Mouse (Mus musculus): ENCODE measurements at regions not wholly inside any gene's neighbourhood (a gene's known extent, or its start where the extent isn't known, plus 50 kb on each side); places are given as distances from the start of the nearest gene placed in this dataset.
A peak's percentile ranks its signal among the peaks of the same experiment; 100 is the strongest.

DNA sequence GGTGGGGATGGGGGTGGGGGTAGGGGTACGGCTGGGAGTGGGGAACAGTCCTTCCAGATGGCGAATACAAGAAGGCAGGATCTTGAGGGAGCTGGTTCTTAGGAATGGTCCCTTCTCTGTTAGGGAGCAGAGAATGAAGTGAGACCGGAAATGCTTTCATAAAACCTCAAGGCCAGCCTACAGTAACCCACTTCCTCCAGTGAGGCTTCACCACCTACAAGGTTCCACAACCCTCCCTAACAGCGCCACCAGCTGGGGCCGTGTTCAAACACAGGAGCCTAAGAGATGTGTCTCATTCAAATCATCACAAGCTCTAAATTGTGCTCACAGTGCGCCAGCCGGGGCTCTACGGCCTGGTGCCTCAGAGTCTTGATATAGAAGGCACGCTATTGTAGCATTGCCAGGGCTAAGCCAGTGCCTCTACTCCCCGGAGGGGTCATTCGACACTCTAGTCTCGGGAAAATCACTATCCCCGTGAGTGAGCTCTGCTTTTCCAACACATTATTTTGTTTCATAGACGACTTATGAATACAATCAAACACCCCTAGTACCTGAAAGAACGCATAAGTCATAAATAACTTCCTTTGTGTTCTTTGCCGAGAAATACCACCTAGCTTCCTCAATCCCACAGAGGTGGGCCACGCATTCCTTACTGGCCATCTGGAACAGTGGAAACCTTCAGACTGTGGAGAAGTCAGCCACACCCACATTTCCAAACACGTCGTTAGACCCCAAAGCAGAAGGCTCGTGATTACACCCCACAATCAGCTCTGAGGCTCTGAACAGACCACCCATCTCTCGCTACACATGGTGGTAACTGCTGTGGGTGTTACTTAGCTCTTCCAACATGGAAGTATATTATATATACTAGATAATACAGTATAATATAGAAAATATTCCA lies 209.3 kb upstream of the Tgfbr2 start:
- H3K9me3 ChIP-seq: no peaks in the 10 kb centered on the region
- H3K4me1 ChIP-seq: peaks cover 45% of the 10 kb centered on the region
- H3K27ac ChIP-seq: peak overlapping the region; percentile 99
- peak; percentile 83 for ATAC-seq (ENCODE audit: low FRiP score, low read depth)
- peak overlapping the region; percentile 32 for H3K4me3 ChIP-seq
- 19% methylated on average over 21 of the region's 21 CpGs for WGBS
- peak overlapping the region; percentile 54; the same call in 1 of the 2 replicates for H3K9ac ChIP-seq
- H3K4me2 ChIP-seq (replicated peaks): peak overlapping the region; percentile 63
- no peaks in the 10 kb centered on the region for H3K27me3 ChIP-seq
- H3K36me3 ChIP-seq: no peaks in the 10 kb centered on the region

DNA sequence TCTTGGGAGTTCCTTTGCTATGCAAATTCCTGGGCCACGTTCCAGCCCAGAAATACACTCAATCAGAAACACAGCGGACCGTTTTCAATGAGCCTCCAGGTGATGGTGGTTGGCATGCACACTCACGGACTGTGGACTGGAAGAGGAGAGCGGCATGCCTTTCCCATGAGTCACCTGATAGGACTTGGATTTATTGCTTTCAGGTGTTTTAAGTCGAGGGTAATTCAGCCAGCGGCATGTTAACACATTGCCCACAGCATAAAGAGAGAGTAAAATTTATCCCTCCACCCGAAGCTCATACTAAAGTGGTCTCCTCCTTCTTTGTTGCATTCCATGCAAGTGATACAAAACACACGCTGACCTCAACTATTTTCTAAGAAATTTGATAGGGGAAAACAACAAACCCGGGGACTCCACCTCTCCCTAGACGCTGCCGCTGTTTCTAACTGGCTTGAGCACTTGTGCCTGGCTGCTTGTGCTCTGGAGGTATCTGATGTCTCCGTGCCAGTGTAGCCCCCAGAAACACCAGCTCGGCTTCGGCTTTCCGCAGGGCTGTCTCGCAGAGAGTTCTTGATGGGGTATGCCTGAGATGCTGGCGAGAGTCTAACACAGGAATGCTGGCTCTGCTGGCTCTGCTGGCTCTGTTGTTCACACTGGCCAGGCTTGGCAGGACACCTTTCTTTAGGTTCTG lies 208.4 kb upstream of the Tgfbr2 start:
- Histone ChIP-seq H3K27me3 (no peaks in the 10 kb centered on the region), H3K4me2 (replicated peaks) (peak overlapping the region; percentile 63), H3K36me3 (no peaks in the 10 kb centered on the region), H3K4me1 (peaks cover 39% of the 10 kb centered on the region), H3K9ac (peak overlapping the region; percentile 54), H3K27ac (peak overlapping the region; percentile 99), H3K9me3 (no peaks in the 10 kb centered on the region), H3K4me3 (peak overlapping the region; percentile 32)
- WGBS: 4% methylated on average over 18 of the region's 18 CpGs
- peak; percentile 78 for ATAC-seq (ENCODE audit: low FRiP score, low read depth)

DNA sequence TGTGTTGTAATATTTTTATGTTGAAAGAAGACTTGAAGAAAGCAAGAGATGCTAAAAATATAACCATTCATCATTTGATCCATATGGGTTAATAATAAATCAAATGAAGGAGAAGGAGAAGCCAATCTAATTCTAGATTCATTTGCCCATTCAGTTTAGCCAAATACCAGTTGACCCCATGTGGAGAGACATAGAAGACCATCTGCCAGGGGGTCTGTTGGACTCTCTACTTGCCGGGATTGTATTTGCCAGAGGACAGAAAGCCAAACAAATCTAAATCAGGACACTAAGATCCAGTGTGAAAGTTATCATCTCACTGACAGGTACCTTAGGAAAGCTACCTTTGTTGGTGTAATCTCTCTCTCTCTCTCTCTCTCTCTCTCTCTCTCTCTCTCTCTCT lies 202.5 kb upstream of the Tgfbr2 start:
- ATAC-seq (ENCODE audit: low FRiP score, low read depth): no peak
- Histone ChIP-seq H3K36me3 (no peaks in the 10 kb centered on the region), H3K9ac (no peak overlapping the region), H3K9me3 (no peaks in the 10 kb centered on the region), H3K4me2 (replicated peaks) (no peak overlapping the region), H3K4me3 (no peak overlapping the region), H3K27ac (no peak overlapping the region), H3K27me3 (no peaks in the 10 kb centered on the region), H3K4me1 (peaks cover 29% of the 10 kb centered on the region)
- 93% methylated on average over 1 of the region's 1 CpGs for WGBS

DNA sequence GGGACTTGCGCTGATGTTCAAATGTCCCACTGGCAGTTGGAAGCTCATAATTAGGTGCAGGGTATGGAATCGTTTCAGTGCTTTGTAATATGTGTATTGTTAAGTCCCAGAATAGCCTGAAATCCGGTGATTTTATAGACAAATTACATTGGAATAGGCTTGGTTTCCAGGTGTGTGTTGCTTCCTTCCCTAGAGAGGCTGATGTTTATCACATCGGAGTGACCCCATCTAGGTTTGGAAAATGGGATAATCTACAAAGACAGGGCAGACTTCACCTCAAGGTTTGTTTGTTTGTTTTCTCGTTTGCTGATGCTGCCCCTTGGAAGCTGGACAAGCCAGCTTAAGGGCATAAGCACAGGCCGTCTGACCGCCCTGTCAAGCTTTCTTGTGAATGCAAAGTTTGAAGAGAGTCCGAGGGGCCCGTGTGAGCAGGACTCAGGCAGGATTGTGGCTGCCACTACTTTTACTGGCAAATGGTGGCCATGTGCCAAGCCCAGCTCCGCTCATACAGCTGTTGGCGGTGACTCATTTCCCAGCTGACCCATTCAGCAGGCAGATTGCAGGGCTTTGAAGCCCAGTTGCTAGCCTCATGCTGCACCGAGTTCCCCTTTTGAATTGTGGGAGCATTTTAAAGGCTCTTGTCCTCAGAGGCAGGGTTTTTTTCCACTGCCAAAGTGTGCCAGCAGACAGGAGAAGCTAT lies 200.6 kb upstream of the Tgfbr2 start:
- ATAC-seq (ENCODE audit: low FRiP score, low read depth): peak; percentile 93
- no peaks in the 10 kb centered on the region for H3K36me3 ChIP-seq
- H3K27ac ChIP-seq: peak overlapping the region; percentile 82
- no peaks in the 10 kb centered on the region for H3K9me3 ChIP-seq
- no peak overlapping the region for H3K9ac ChIP-seq
- no peak overlapping the region for H3K4me3 ChIP-seq
- peak overlapping the region; percentile 10 for H3K4me2 ChIP-seq (replicated peaks)
- 26% methylated on average over 12 of the region's 12 CpGs for WGBS
- H3K4me1 ChIP-seq: peaks cover 24% of the 10 kb centered on the region
- H3K27me3 ChIP-seq: no peaks in the 10 kb centered on the region

DNA sequence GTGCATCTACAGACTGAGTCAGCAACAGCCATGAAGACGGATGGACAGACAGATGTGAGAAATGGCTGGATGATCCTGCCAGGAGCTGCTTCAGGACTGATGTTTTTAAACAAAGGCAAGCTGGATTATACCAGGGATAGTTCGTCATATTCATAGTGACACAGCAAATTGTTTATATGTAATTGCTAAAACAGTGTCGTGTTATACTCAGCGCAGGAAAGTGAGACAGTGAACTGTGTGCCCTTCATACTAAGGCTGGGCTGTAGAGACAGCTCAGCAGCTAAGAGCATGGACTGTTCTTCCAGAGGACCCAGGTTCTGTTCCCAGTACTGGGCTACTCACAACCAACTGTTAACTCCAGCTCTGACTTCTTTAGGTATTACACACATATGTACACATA lies 199.2 kb upstream of the Tgfbr2 start:
- no peaks in the 10 kb centered on the region for H3K36me3 ChIP-seq
- no peak overlapping the region for H3K4me2 ChIP-seq (replicated peaks)
- no peak for ATAC-seq (ENCODE audit: low FRiP score, low read depth)
- H3K4me1 ChIP-seq: peaks cover 25% of the 10 kb centered on the region
- WGBS: 88% methylated on average over 4 of the region's 4 CpGs
- H3K9me3 ChIP-seq: no peaks in the 10 kb centered on the region
- H3K27ac ChIP-seq: no peak overlapping the region
- no peak overlapping the region for H3K4me3 ChIP-seq
- no peaks in the 10 kb centered on the region for H3K27me3 ChIP-seq
- H3K9ac ChIP-seq: no peak overlapping the region

DNA sequence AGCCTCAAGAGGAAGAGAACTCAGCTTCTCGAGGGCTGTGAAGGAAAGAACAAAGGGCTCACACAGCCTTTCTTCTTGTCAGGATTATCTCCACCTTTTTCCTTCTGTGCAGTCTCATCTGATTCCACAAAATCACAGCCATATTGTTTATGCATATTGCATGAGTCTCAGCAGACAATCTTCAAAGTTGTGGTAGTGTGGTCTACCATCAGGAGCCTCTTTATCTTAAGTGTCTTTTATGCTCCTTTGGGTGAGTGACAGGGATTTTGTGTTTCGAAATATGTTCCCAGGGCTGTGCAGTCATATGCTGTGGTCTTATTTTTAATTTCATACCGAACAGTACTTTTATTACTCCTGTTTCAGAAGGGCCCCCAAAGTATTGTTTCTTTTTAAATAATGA lies 198.2 kb upstream of the Tgfbr2 start:
- WGBS: 71% methylated on average over 3 of the region's 3 CpGs
- H3K27me3 ChIP-seq: no peaks in the 10 kb centered on the region
- H3K9ac ChIP-seq: no peak overlapping the region
- ATAC-seq (ENCODE audit: low FRiP score, low read depth): no peak
- H3K36me3 ChIP-seq: no peaks in the 10 kb centered on the region
- no peak overlapping the region for H3K4me2 ChIP-seq (replicated peaks)
- no peak overlapping the region for H3K4me3 ChIP-seq
- no peaks in the 10 kb centered on the region for H3K9me3 ChIP-seq
- peaks cover 32% of the 10 kb centered on the region for H3K4me1 ChIP-seq
- no peak overlapping the region for H3K27ac ChIP-seq

DNA sequence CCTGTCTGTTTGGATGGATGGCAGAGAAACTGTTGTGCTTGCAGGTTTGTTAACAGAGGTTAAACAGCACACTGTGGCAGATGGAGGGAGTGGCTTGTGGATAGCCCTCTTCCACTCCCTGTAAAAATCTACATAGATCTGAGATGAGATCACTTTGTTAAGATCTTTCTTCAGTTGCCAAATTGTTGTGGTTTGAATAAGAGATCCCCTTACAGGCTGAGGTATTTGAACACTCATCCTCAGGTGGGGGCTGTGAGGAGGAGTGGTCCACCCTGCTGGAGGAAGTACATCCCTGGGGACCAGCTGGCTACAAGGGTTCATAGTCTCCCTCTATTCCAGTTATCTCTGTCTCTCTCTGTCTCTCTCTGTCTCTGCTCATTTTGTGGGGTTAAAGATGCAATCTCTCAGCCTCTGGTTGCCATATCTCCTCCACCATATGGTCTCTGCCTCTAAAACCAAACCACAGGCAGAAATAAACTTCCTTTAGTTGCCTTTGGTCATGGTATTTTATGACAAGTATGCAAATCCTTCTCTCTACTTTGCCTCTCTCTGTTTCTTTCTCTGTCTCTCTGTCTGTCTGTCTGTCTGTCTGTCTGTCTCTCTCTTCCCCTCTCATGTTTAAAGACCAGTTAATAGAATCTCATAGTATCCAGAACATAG lies 194.0 kb upstream of the Tgfbr2 start:
- no peaks in the 10 kb centered on the region for H3K27me3 ChIP-seq
- H3K9ac ChIP-seq: no peak overlapping the region
- no peak overlapping the region for H3K4me3 ChIP-seq
- peak; percentile 44 for ATAC-seq (ENCODE audit: low FRiP score, low read depth)
- H3K36me3 ChIP-seq: no peaks in the 10 kb centered on the region
- no peaks in the 10 kb centered on the region for H3K9me3 ChIP-seq
- H3K4me2 ChIP-seq (replicated peaks): no peak overlapping the region
- H3K27ac ChIP-seq: no peak overlapping the region
- H3K4me1 ChIP-seq: 0 out of 2 replicates have a peak, but pooled peaks cover 7% of the 10 kb centered on the region

DNA sequence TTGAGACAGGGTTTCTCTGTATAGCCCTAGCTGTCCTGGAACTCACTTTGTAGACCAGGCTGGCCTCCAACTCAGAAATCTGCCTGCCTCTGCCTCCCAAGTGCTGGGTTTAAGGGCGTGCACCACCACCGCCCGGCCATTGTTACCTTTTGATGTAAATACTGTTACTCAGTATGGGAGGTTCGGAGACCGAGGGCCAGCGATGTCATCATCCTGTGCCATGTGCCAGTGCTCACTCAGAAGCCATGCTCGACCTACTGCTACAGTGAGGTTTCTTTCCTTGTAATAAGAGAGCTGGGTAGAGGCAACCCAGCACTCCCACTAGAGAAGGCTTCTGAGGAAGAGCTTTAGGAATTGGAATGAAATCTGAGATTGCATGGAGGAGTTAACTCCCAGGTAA lies 191.6 kb upstream of the Tgfbr2 start:
- ATAC-seq (ENCODE audit: low FRiP score, low read depth): no peak
- H3K4me2 ChIP-seq (replicated peaks): no peak overlapping the region
- no peaks in the 10 kb centered on the region for H3K27me3 ChIP-seq
- H3K4me1 ChIP-seq: 0 out of 2 replicates have a peak, but pooled peaks cover 7% of the 10 kb centered on the region
- no peak overlapping the region for H3K9ac ChIP-seq
- no peaks in the 10 kb centered on the region for H3K36me3 ChIP-seq
- no peak overlapping the region; the same call in 1 of the 2 replicates for H3K27ac ChIP-seq
- 90% methylated on average over 7 of the region's 7 CpGs for WGBS
- no peak overlapping the region for H3K4me3 ChIP-seq
- H3K9me3 ChIP-seq: no peaks in the 10 kb centered on the region; the same call in 1 of the 2 replicates

DNA sequence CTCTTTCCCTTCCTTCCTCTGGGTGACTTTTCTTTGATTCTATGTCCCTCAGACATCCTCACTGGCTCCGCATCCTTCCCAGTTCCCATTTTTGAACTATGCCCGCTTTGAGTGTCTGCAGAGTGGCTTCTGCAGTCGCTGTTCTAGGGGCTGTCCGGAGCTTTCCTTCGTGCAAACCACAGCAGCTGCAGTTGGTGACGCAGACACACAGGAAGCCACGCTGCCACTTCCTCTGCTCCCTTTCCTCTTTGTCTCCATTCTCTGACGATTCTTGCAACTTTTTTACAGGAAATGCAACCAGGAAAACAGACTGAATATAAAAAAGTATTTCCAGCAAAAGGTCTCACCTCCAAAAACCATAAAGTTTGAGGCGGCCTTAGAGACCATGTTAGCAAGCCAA lies 191.0 kb upstream of the Tgfbr2 start:
- no peak overlapping the region for H3K4me3 ChIP-seq
- H3K36me3 ChIP-seq: no peaks in the 10 kb centered on the region
- 0 out of 2 replicates have a peak, but pooled peaks cover 7% of the 10 kb centered on the region for H3K4me1 ChIP-seq
- H3K4me2 ChIP-seq (replicated peaks): no peak overlapping the region
- H3K27ac ChIP-seq: no peak overlapping the region
- no peaks in the 10 kb centered on the region for H3K27me3 ChIP-seq
- H3K9me3 ChIP-seq: no peaks in the 10 kb centered on the region; the same call in 1 of the 2 replicates
- WGBS: 80% methylated on average over 9 of the region's 9 CpGs
- no peak overlapping the region for H3K9ac ChIP-seq
- ATAC-seq (ENCODE audit: low FRiP score, low read depth): no peak

DNA sequence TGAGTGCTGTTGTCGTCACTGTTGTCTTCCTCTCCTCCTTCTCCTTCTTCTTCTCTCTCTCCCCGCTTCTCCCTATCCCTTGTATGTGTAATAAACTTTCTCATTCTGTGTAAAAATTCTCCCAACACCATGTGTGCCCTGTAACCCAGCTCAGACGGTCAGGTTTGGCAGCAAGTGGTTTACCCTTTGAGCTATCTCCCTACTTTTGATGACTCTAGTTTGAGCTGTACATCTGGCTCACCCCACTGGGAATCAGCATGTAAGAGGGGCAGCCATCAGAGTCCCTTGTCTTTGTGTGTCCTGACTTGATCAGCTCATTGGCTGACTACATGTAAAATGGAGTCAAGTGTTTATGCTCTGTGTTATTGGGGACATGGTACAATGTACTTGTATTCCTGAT lies 190.5 kb upstream of the Tgfbr2 start:
- Histone ChIP-seq H3K9ac (no peak overlapping the region), H3K36me3 (no peaks in the 10 kb centered on the region), H3K4me2 (replicated peaks) (no peak overlapping the region), H3K4me3 (no peak overlapping the region), H3K9me3 (no peaks in the 10 kb centered on the region; the same call in 1 of the 2 replicates), H3K27ac (no peak overlapping the region), H3K4me1 (0 out of 2 replicates have a peak, but pooled peaks cover 7% of the 10 kb centered on the region), H3K27me3 (no peaks in the 10 kb centered on the region)
- ATAC-seq (ENCODE audit: low FRiP score, low read depth): no peak
- 74% methylated on average over 3 of the region's 3 CpGs for WGBS

DNA sequence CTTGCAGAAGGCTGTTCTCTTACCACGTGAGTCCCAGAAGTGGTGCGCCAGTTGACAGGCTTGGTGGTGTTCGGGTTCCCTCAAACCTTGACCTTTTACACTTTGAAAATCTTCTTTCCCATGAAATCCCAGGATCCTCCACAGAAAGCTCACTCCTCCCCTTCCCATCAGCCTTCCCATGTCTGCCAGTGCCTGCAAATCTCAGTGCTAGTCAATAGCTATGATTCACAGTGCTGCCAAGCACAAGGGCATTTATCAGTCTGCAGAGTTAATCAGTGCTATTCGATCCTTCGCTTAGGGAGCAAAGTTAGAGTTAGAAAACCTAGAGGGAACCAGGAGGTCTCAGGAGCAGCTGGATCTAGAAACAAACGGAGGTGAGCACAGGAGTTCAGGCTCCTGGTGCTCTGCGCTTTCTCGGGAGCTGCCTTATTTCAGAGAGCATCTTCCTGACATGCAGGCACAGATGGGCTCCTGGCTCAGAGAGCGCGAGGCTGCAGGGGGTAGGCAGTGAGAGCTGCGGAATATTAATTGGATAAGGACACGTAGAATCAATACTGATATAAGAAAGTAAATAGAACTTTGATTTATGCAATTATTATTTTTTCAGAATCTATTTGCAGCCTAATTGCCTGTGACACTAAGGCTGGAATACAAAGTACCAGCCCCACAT lies 190.0 kb upstream of the Tgfbr2 start:
- Histone ChIP-seq H3K4me3 (no peak overlapping the region), H3K9ac (no peak overlapping the region), H3K4me1 (0 out of 2 replicates have a peak, but pooled peaks cover 7% of the 10 kb centered on the region), H3K27me3 (no peaks in the 10 kb centered on the region), H3K9me3 (no peaks in the 10 kb centered on the region; the same call in 1 of the 2 replicates), H3K36me3 (no peaks in the 10 kb centered on the region), H3K27ac (no peak overlapping the region), H3K4me2 (replicated peaks) (no peak overlapping the region)
- no peak for ATAC-seq (ENCODE audit: low FRiP score, low read depth)
- WGBS: 75% methylated on average over 12 of the region's 12 CpGs
